Mouse (Mus musculus): ENCODE results near the gene Rag1. TPM values are rescaled to one million over a fixed set of nuclear protein-coding genes. Genes with fewer than 3 reads are reported as not detected.

Rag1 gene
- total and polyA plus RNA-seq, 3 experiments = under 0.01 TPM; not detected in 2

- H3K4me3 ChIP-seq (ENCODE audit: control insufficient read depth in 1 of 2, insufficient read depth in 1 of 2, low read depth in 2 of 2, low read length in 2 of 2) = no peak overlapping the region
- peak; percentile 56 for DNase-seq (ENCODE audit: low read depth, low spot score)
- no peaks in the 10 kb centered on the region for H3K36me3 ChIP-seq (ENCODE audit: control insufficient read depth in 1 of 2, insufficient read depth in 2 of 2, low read length in 2 of 2)
- TF ChIP-seq GATA1 (IDR thresholded peaks at IDR 0.05; ENCODE audit: low read depth, low read length) (peak; percentile 47; the same call in 1 of the 2 replicates), ZMIZ1 (IDR thresholded peaks at IDR 0.05; ENCODE audit: low read depth, low read length) (no peak), ELF1 (IDR thresholded peaks at IDR 0.05; ENCODE audit: low read depth, low read length) (no peak), ZNF384 (IDR thresholded peaks at IDR 0.05; ENCODE audit: low read depth, low read length) (no peak), TAL1 (IDR thresholded peaks at IDR 0.05; ENCODE audit: low read length) (0 out of 2 replicates have a peak, but pooled peaks have one; percentile 30), USF1 (IDR thresholded peaks at IDR 0.05; ENCODE audit: low read depth, low read length) (no peak), HCFC1 (IDR thresholded peaks at IDR 0.05; ENCODE audit: low read depth, low read length) (no peak), RCOR1 (IDR thresholded peaks at IDR 0.05; ENCODE audit: low read depth, low read length) (no peak), POLR2AphosphoS2 (IDR thresholded peaks at IDR 0.05; ENCODE audit: low read length) (no peak), TCF12 (IDR thresholded peaks at IDR 0.05; ENCODE audit: low read depth, low read length) (0 out of 2 replicates have a peak, but pooled peaks have one; percentile 11), EP300 (IDR thresholded peaks at IDR 0.05; ENCODE audit: low read depth in 1 of 2, low read length in 2 of 2) (0 out of 4 replicates have a peak, but pooled peaks of 1 of the 2 experiments have one; percentile 18), SMC3 (IDR thresholded peaks at IDR 0.05; ENCODE audit: low read depth, low read length) (no peak), MAFK (IDR thresholded peaks at IDR 0.05; ENCODE audit: borderline replicate concordance, low read depth, low read length) (no peak), KAT2A (conservative IDR thresholded peaks at IDR 0.05; ENCODE audit: low read depth, low read length) (no peak), POLR2AphosphoS5 (IDR thresholded peaks at IDR 0.05; ENCODE audit: borderline replicate concordance, low read depth, low read length) (no peak)
- H3K79me2 ChIP-seq (ENCODE audit: control insufficient read depth, insufficient read depth, low read length, poor library complexity) = no peaks in the 10 kb centered on the region
- H3K9ac ChIP-seq (ENCODE audit: control insufficient read depth, low read depth, low read length, poor library complexity, severe bottlenecking) = no peak overlapping the region
- H3K4me1 ChIP-seq (ENCODE audit: control insufficient read depth in 1 of 2, insufficient read depth in 2 of 2, low read length in 2 of 2) = no peaks in the 10 kb centered on the region
- no peaks in the 10 kb centered on the region; a peak in 2 of 4 replicates for H3K27me3 ChIP-seq (ENCODE audit: control insufficient read depth in 1 of 2, insufficient read depth in 2 of 2, low read length in 2 of 2)
- H3K9me3 ChIP-seq (replicated peaks; ENCODE audit: insufficient read depth, low read length) = no peaks in the 10 kb centered on the region
- no peak overlapping the region for H3K27ac ChIP-seq (ENCODE audit: control insufficient read depth, low read depth, low read length)
Measured at GRCm38 (mm10) chr2:101668751-101669150, 19.4 kb upstream of the Rag1 start.

GRCm38 (mm10) chr2:101665703-101666092 lies 16.4 kb upstream of the Rag1 start:
- no peaks in the 10 kb centered on the region for H3K79me2 ChIP-seq (ENCODE audit: control insufficient read depth, insufficient read depth, low read length, poor library complexity)
- TF ChIP-seq HCFC1 (IDR thresholded peaks at IDR 0.05; ENCODE audit: low read depth, low read length) (no peak), EP300 (IDR thresholded peaks at IDR 0.05; ENCODE audit: low read depth in 1 of 2, low read length in 2 of 2) (no peak), NRF1 (IDR thresholded peaks at IDR 0.05; ENCODE audit: insufficient read depth, low read depth, low read length, poor library complexity, severe bottlenecking) (no peak), TBP (IDR thresholded peaks at IDR 0.05; ENCODE audit: low read depth, low read length) (no peak), UBTF (IDR thresholded peaks at IDR 0.05; ENCODE audit: borderline replicate concordance, insufficient read depth, low read depth, low read length) (no peak), MXI1 (IDR thresholded peaks at IDR 0.05; ENCODE audit: low read depth, low read length) (no peak), USF1 (IDR thresholded peaks at IDR 0.05; ENCODE audit: low read depth, low read length) (no peak), USF2 (IDR thresholded peaks at IDR 0.05; ENCODE audit: borderline replicate concordance in 1 of 2, insufficient read depth in 1 of 2, low read depth in 1 of 2, low read length in 2 of 2) (no peak), MYB (IDR thresholded peaks at IDR 0.05; ENCODE audit: low read depth, low read length) (no peak), CHD2 (IDR thresholded peaks at IDR 0.05; ENCODE audit: low read length) (no peak), MAX (IDR thresholded peaks at IDR 0.05; ENCODE audit: low read length) (no peak), GABPA (IDR thresholded peaks at IDR 0.05; ENCODE audit: low read depth, low read length) (no peak), SIN3A (IDR thresholded peaks at IDR 0.05; ENCODE audit: low read length) (no peak), SMC3 (IDR thresholded peaks at IDR 0.05; ENCODE audit: low read depth, low read length) (no peak), JUND (IDR thresholded peaks at IDR 0.05; ENCODE audit: low read depth, low read length) (no peak), BHLHE40 (IDR thresholded peaks at IDR 0.05; ENCODE audit: borderline replicate concordance, low read depth, low read length) (no peak), POLR2AphosphoS2 (IDR thresholded peaks at IDR 0.05; ENCODE audit: low read length) (no peak), ELF1 (IDR thresholded peaks at IDR 0.05; ENCODE audit: low read depth, low read length) (no peak), ZMIZ1 (IDR thresholded peaks at IDR 0.05; ENCODE audit: low read depth, low read length) (no peak), ETS1 (IDR thresholded peaks at IDR 0.05; ENCODE audit: low read depth, low read length) (no peak)

More at GRCm38 (mm10) chr2:101665703-101666092, 16.4 kb upstream of the Rag1 start:
- H3K9ac ChIP-seq (ENCODE audit: control insufficient read depth, low read depth, low read length, poor library complexity, severe bottlenecking) = no peak overlapping the region
- DNase-seq (ENCODE audit: low read depth, low spot score) = no peak
- no peaks in the 10 kb centered on the region for H3K4me1 ChIP-seq (ENCODE audit: control insufficient read depth in 1 of 2, insufficient read depth in 2 of 2, low read length in 2 of 2)
- no peak overlapping the region for H3K27ac ChIP-seq (ENCODE audit: control insufficient read depth, low read depth, low read length)
- no peak overlapping the region for H3K4me3 ChIP-seq (ENCODE audit: control insufficient read depth in 1 of 2, insufficient read depth in 1 of 2, low read depth in 2 of 2, low read length in 2 of 2)
- H3K27me3 ChIP-seq (ENCODE audit: control insufficient read depth in 1 of 2, insufficient read depth in 2 of 2, low read length in 2 of 2) = peaks cover 2 to 5% of the 10 kb centered on the region in 2 experiments
- H3K9me3 ChIP-seq (replicated peaks; ENCODE audit: insufficient read depth, low read length) = no peaks in the 10 kb centered on the region
- no peaks in the 10 kb centered on the region for H3K36me3 ChIP-seq (ENCODE audit: control insufficient read depth in 1 of 2, insufficient read depth in 2 of 2, low read length in 2 of 2)
